Mouse (Mus musculus): ENCODE measurements at regions not wholly inside any gene's neighbourhood (a gene's known extent, or its start where the extent isn't known, plus 50 kb on each side); places are given as distances from the start of the nearest gene placed in this dataset.

GRCm38 (mm10) chr2:75451846-75452267, 207.2 kb upstream of the Hnrnpa3 start:
- TF ChIP-seq POLR2A (IDR thresholded peaks at IDR 0.05; ENCODE audit: borderline replicate concordance, extremely low read depth, low read depth, low read length) (no peak), CTCF (IDR thresholded peaks at IDR 0.05; ENCODE audit: insufficient read depth, low read length) (no peak)
